Comparison of ENCODE assay signal across 17 mouse cellular contexts in genomic region chr10:38366776-38367175, GRCm38 (mm10).
"Had no signal": no experiment of that assay in that cellular context is flagged by ENCODE, and none has a peak within 500 bp of the region (broad histone marks: within the 10 kb centered on the region; RNA-seq: fewer than 3 reads in every experiment).

No protein-coding gene starts in this region.

- H3K27me3 ChIP-seq: liver, embryonic 13.5 days; megakaryocyte, embryonic 14.5 days; neural tube, embryonic 12.5 days; neural tube, embryonic 15.5 days had no signal

- H3K9me3 ChIP-seq: liver, embryonic 13.5 days; midbrain, embryonic 10.5 days; neural tube, embryonic 12.5 days; neural tube, embryonic 15.5 days had no signal

- H3K27ac ChIP-seq: kidney, postnatal 0 days; layer of hippocampus, adult 2 months; left cerebral cortex, adult 2 months; liver, embryonic 13.5 days; midbrain, embryonic 10.5 days; neural tube, embryonic 12.5 days; neural tube, embryonic 15.5 days had no signal

- H3K36me3 ChIP-seq: liver, embryonic 13.5 days; midbrain, embryonic 10.5 days; neural tube, embryonic 12.5 days; neural tube, embryonic 15.5 days had no signal

- H3K9ac ChIP-seq: liver, embryonic 13.5 days; neural tube, embryonic 12.5 days; neural tube, embryonic 15.5 days had no signal

- DNase-seq: kidney, postnatal 25 days; layer of hippocampus, adult 9-11 months; layer of hippocampus, postnatal 36 days; liver, embryonic 13.5 days; lung, adult 2 months; lung, postnatal 36 days; midbrain, embryonic 14.5 days; right cerebral cortex, adult 18-20 months; thymus, adult 18-20 months; thymus, postnatal 36 days had no signal

- H3K4me1 ChIP-seq: liver, embryonic 13.5 days; megakaryocyte, embryonic 14.5 days; midbrain, embryonic 10.5 days; neural tube, embryonic 12.5 days; neural tube, embryonic 15.5 days had no signal

- H3K4me3 ChIP-seq: layer of hippocampus, adult 2 months; left cerebral cortex, adult 2 months; liver, embryonic 13.5 days; megakaryocyte, embryonic 14.5 days; midbrain, embryonic 10.5 days; neural tube, embryonic 12.5 days; neural tube, embryonic 15.5 days had no signal

- H3K4me2 ChIP-seq: liver, embryonic 13.5 days; neural tube, embryonic 12.5 days; neural tube, embryonic 15.5 days had no signal
